Mouse (Mus musculus) embryonic facial prominence, embryonic 15.5 days (tissue): ENCODE measurements around the gene Pex3. TPM values are rescaled to one million over a fixed set of nuclear protein-coding genes. Genes with fewer than 3 reads are reported as not detected.

Experiments
- ATAC-seq: fragments of 200-750 bp; cut with Nextera tagmentation; 2 replicates; pipeline ENCODE4 v1.8.0; 2017; ENCODE audit warnings: low read depth, moderate TSS enrichment; ENCODE audit not compliant: insufficient number of reproducible peaks, low FRiP score, low TSS enrichment
- H3K27ac ChIP-seq: fragments of 300-500 bp; sonication (generic); replicated peaks from 2 replicates; pipeline ENCODE4 v1.5.1; 2015; ENCODE audit warnings: mild to moderate bottlenecking, inconsistent platforms
- H3K27me3 ChIP-seq: fragments of 300-500 bp; sonication (generic); 2 replicates; pipeline ENCODE4 v1.6.1; 2015; ENCODE audit warnings: inconsistent platforms
- H3K36me3 ChIP-seq: fragments of 300-500 bp; sonication (generic); 2 replicates; pipeline ENCODE4 v1.6.1; 2015; ENCODE audit warnings: mild to moderate bottlenecking, inconsistent platforms
- H3K4me1 ChIP-seq: fragments of 300-500 bp; sonication (generic); 2 replicates; pipeline ENCODE4 v1.6.1; 2015; ENCODE audit warnings: inconsistent platforms
- H3K4me2 ChIP-seq: fragments of 300-500 bp; sonication (generic); replicated peaks from 2 replicates; pipeline ENCODE4 v1.6.1; 2015; ENCODE audit warnings: mild to moderate bottlenecking, inconsistent platforms
- H3K4me3 ChIP-seq: fragments of 300-500 bp; sonication (generic); replicated peaks from 2 replicates; pipeline ENCODE4 v1.5.1; 2015; ENCODE audit warnings: mild to moderate bottlenecking, inconsistent platforms
- H3K9ac ChIP-seq: fragments of 300-500 bp; sonication (generic); 2 replicates; pipeline ENCODE4 v1.6.1; 2015; ENCODE audit warnings: inconsistent platforms
- H3K9me3 ChIP-seq: fragments of 300-500 bp; sonication (generic); replicated peaks from 2 replicates; pipeline ENCODE4 v1.6.1; 2016; ENCODE audit warnings: inconsistent platforms
- WGBS: fragments of 180-500 bp; shearing (Covaris S2); methylation state at CpG from one replicate; pipeline ENCODE4 v1.1.7; 2015; 5-methylcytosine and 5-hydroxymethylcytosine counted together
- polyA plus RNA-seq: library from polyadenylated mRNA; unstranded; fragments of >200 nt; fragmentation: Nextera tagmentation; extraction: Ambion mirVana; gene quantifications from 2 replicates; pipeline ENCODE4 v1.2.1, GENCODE M21; 2015

Pex3 gene
- 27.2 and 32.8 TPM in 2 replicates for polyA plus RNA-seq

- Histone ChIP-seq H3K27ac (peak within 1 kb of the TSS; percentile 31), H3K4me1 (peaks cover 10% of the 10 kb centered on the region; the same call in 1 of the 2 replicates), H3K27me3 (no peaks in the 10 kb centered on the region), H3K4me3 (peak within 1 kb of the TSS; percentile 58), H3K36me3 (no peaks in the 10 kb centered on the region), H3K4me2 (peak within 1 kb of the TSS; percentile 63), H3K9me3 (no peaks in the 10 kb centered on the region), H3K9ac (peak within 1 kb of the TSS; percentile 62)
- WGBS, result under 1% methylated on average over 51 of the region's 51 CpGs
- peak; percentile 90 for ATAC-seq
These were observed at the start of gene Pex3, which contains the start of gene Adat2 for GRCm38 (mm10) chr10:13552646-13553497. Pex3 (minus strand) TSS chr10:13553142. Adat2 (plus strand) TSS chr10:13552894.

GRCm38 (mm10) chr10:13600926-13601325 lies 48.0 kb upstream of the Pex3 start:
- no peak for ATAC-seq
- WGBS, result 61% methylated on average over 2 of the region's 2 CpGs
- H3K36me3 ChIP-seq, result no peaks in the 10 kb centered on the region

GRCm38 (mm10) chr10:13597491-13597890 lies 44.5 kb upstream of the Pex3 start:
- Histone ChIP-seq H3K4me3 (no peak overlapping the region), H3K27me3 (no peaks in the 10 kb centered on the region), H3K9ac (no peak overlapping the region), H3K4me2 (no peak overlapping the region), H3K36me3 (no peaks in the 10 kb centered on the region), H3K9me3 (no peaks in the 10 kb centered on the region), H3K27ac (no peak overlapping the region), H3K4me1 (peaks cover 9% of the 10 kb centered on the region; the same call in 1 of the 2 replicates)
- 86% methylated on average over 8 of the region's 8 CpGs for WGBS
- no peak for ATAC-seq

More at GRCm38 (mm10) chr10:13600926-13601325, 48.0 kb upstream of the Pex3 start:
- Histone ChIP-seq H3K27me3 (no peaks in the 10 kb centered on the region), H3K4me2 (no peak overlapping the region), H3K27ac (no peak overlapping the region), H3K4me3 (no peak overlapping the region), H3K9ac (no peak overlapping the region), H3K9me3 (no peaks in the 10 kb centered on the region), H3K4me1 (peaks cover 8% of the 10 kb centered on the region; the same call in 1 of the 2 replicates)

- H3K36me3 ChIP-seq, result no peaks in the 10 kb centered on the region
- WGBS, result 70% methylated on average over 9 of the region's 9 CpGs
- H3K4me3 ChIP-seq, result no peak overlapping the region
- no peaks in the 10 kb centered on the region for H3K27me3 ChIP-seq
- H3K9me3 ChIP-seq, result no peaks in the 10 kb centered on the region
- peaks cover 9% of the 10 kb centered on the region; the same call in 1 of the 2 replicates for H3K4me1 ChIP-seq
- H3K9ac ChIP-seq, result no peak overlapping the region
- H3K27ac ChIP-seq, result no peak overlapping the region
- ATAC-seq, result no peak
- no peak overlapping the region for H3K4me2 ChIP-seq
These were observed 43.9 kb upstream of the Pex3 start for GRCm38 (mm10) chr10:13596866-13597265.

- H3K36me3 ChIP-seq, result no peaks in the 10 kb centered on the region
- H3K9me3 ChIP-seq, result no peaks in the 10 kb centered on the region
- 24% methylated on average over 3 of the region's 3 CpGs for WGBS
- ATAC-seq, result no peak
- peaks cover 7% of the 10 kb centered on the region; the same call in 1 of the 2 replicates for H3K4me1 ChIP-seq
- H3K27ac ChIP-seq, result no peak overlapping the region
- H3K4me3 ChIP-seq, result no peak overlapping the region
- no peak overlapping the region for H3K9ac ChIP-seq
- no peaks in the 10 kb centered on the region for H3K27me3 ChIP-seq
- no peak overlapping the region for H3K4me2 ChIP-seq
These were observed 43.1 kb upstream of the Pex3 start for GRCm38 (mm10) chr10:13596073-13596472.

- Histone ChIP-seq H3K27me3 (no peaks in the 10 kb centered on the region), H3K4me3 (no peak overlapping the region), H3K9me3 (no peaks in the 10 kb centered on the region), H3K4me1 (peaks cover 5% of the 10 kb centered on the region; the same call in 1 of the 2 replicates), H3K9ac (no peak overlapping the region), H3K27ac (no peak overlapping the region), H3K4me2 (no peak overlapping the region), H3K36me3 (no peaks in the 10 kb centered on the region)
- WGBS, result 70% methylated on average over 3 of the region's 3 CpGs
- no peak for ATAC-seq
These were observed 40.6 kb upstream of the Pex3 start for GRCm38 (mm10) chr10:13593529-13593928.

- Histone ChIP-seq H3K4me1 (peaks cover 5% of the 10 kb centered on the region; the same call in 1 of the 2 replicates), H3K27ac (no peak overlapping the region), H3K27me3 (0 out of 2 replicates have a peak, but pooled peaks cover 2% of the 10 kb centered on the region), H3K36me3 (no peaks in the 10 kb centered on the region), H3K9ac (no peak overlapping the region), H3K9me3 (no peaks in the 10 kb centered on the region), H3K4me3 (no peak overlapping the region), H3K4me2 (no peak overlapping the region)
- WGBS, result 89% methylated on average over 10 of the region's 10 CpGs
- no peak for ATAC-seq
These were observed 39.3 kb upstream of the Pex3 start for GRCm38 (mm10) chr10:13592196-13592595.

- Histone ChIP-seq H3K36me3 (no peaks in the 10 kb centered on the region), H3K4me2 (no peak overlapping the region), H3K27ac (no peak overlapping the region), H3K4me3 (no peak overlapping the region), H3K9me3 (no peaks in the 10 kb centered on the region), H3K4me1 (no peaks in the 10 kb centered on the region), H3K9ac (no peak overlapping the region), H3K27me3 (0 out of 2 replicates have a peak, but pooled peaks cover 2% of the 10 kb centered on the region)
- 65% methylated on average over 2 of the region's 2 CpGs for WGBS
- no peak for ATAC-seq
These were observed 35.0 kb upstream of the Pex3 start for GRCm38 (mm10) chr10:13587914-13588313.

GRCm38 (mm10) chr10:13577123-13577522 lies 24.2 kb upstream of the Pex3 start:
- Histone ChIP-seq H3K9me3 (no peaks in the 10 kb centered on the region), H3K4me1 (no peaks in the 10 kb centered on the region), H3K4me3 (no peak overlapping the region), H3K27me3 (no peaks in the 10 kb centered on the region), H3K27ac (no peak overlapping the region), H3K4me2 (no peak overlapping the region), H3K36me3 (no peaks in the 10 kb centered on the region), H3K9ac (no peak overlapping the region)
- 73% methylated on average over 7 of the region's 7 CpGs for WGBS
- no peak for ATAC-seq

GRCm38 (mm10) chr10:13572410-13572809 lies 19.5 kb upstream of the Pex3 start:
- Histone ChIP-seq H3K9ac (no peak overlapping the region), H3K27me3 (peaks cover 7% of the 10 kb centered on the region; the same call in 1 of the 2 replicates), H3K9me3 (no peaks in the 10 kb centered on the region), H3K4me3 (no peak overlapping the region), H3K27ac (no peak overlapping the region), H3K36me3 (no peaks in the 10 kb centered on the region), H3K4me1 (peaks cover 6% of the 10 kb centered on the region), H3K4me2 (no peak overlapping the region)
- ATAC-seq, result no peak
- 78% methylated on average over 6 of the region's 6 CpGs for WGBS

GRCm38 (mm10) chr10:13572003-13572402 lies 19.1 kb upstream of the Pex3 start:
- H3K9me3 ChIP-seq, result no peaks in the 10 kb centered on the region

More at GRCm38 (mm10) chr10:13572003-13572402, 19.1 kb upstream of the Pex3 start:
- peaks cover 6% of the 10 kb centered on the region for H3K4me1 ChIP-seq
- H3K36me3 ChIP-seq, result no peaks in the 10 kb centered on the region
- peaks cover 7% of the 10 kb centered on the region; the same call in 1 of the 2 replicates for H3K27me3 ChIP-seq
- 59% methylated on average over 10 of the region's 10 CpGs for WGBS
- no peak overlapping the region for H3K4me3 ChIP-seq
- no peak for ATAC-seq
- no peak overlapping the region for H3K9ac ChIP-seq
- no peak overlapping the region for H3K27ac ChIP-seq
- H3K4me2 ChIP-seq, result no peak overlapping the region
